Mouse (Mus musculus) forebrain, embryonic 16.5 days (tissue): ENCODE results near the gene Slc9a3r1. TPM values are rescaled to one million over a fixed set of nuclear protein-coding genes. Genes with fewer than 3 reads are reported as not detected.

Experiments used
- ATAC-seq: fragments of 200-750 bp; cut with Nextera tagmentation; 2 replicates; pipeline ENCODE4 v1.8.0; 2017; ENCODE audit warnings: mild to moderate bottlenecking, moderate library complexity
- H3K27ac ChIP-seq: fragments of 300-500 bp; sonication (generic); 2 replicates; pipeline ENCODE4 v1.5.1; 2014; ENCODE audit warnings: low read length, control low read depth
- H3K27me3 ChIP-seq: fragments of 300-500 bp; sonication (generic); replicated peaks from 2 replicates; pipeline ENCODE4 v1.6.1; 2014; ENCODE audit warnings: low read length; ENCODE audit not compliant: control insufficient read depth, insufficient read depth
- H3K36me3 ChIP-seq: fragments of 300-500 bp; sonication (generic); 2 replicates; pipeline ENCODE4 v1.6.1; 2014; ENCODE audit not compliant: control insufficient read depth, insufficient read depth
- H3K4me1 ChIP-seq: fragments of 300-500 bp; sonication (generic); replicated peaks from 2 replicates; pipeline ENCODE4 v1.6.1; 2014; ENCODE audit warnings: low read length; ENCODE audit not compliant: control insufficient read depth, insufficient read depth
- H3K4me2 ChIP-seq: fragments of 300-500 bp; sonication (generic); 2 replicates; pipeline ENCODE4 v1.6.1; 2014; ENCODE audit warnings: mild to moderate bottlenecking, low read length, control low read depth
- H3K4me3 ChIP-seq: fragments of 300-500 bp; sonication (generic); replicated peaks from 2 replicates; pipeline ENCODE4 v1.5.1; 2014; ENCODE audit warnings: mild to moderate bottlenecking, low read length, control low read depth
- H3K9ac ChIP-seq: fragments of 300-500 bp; sonication (generic); replicated peaks from 2 replicates; pipeline ENCODE4 v1.6.1; 2014; ENCODE audit warnings: low read depth, low read length, control low read depth
- H3K9me3 ChIP-seq: fragments of 300-500 bp; sonication (generic); 2 replicates; pipeline ENCODE4 v1.6.1; 2016; ENCODE audit warnings: low read length; ENCODE audit not compliant: control insufficient read depth
- WGBS: fragments of 180-500 bp; shearing (Covaris S2); extraction: QIAGEN DNeasy Blood & Tissue Kit; methylation state at CpG from one replicate; pipeline ENCODE4 v1.1.7; 2014; 5-methylcytosine and 5-hydroxymethylcytosine counted together
- polyA plus RNA-seq: library from polyadenylated mRNA; unstranded; fragments of >200 nt; fragmentation: Nextera tagmentation; extraction: Ambion mirVana; gene quantifications from 2 replicates; pipeline ENCODE4 v1.2.1, GENCODE M21; 2015

Slc9a3r1 gene
- polyA plus RNA-seq, 1 experiment from 2014 or later: 49.9 TPM

DNA sequence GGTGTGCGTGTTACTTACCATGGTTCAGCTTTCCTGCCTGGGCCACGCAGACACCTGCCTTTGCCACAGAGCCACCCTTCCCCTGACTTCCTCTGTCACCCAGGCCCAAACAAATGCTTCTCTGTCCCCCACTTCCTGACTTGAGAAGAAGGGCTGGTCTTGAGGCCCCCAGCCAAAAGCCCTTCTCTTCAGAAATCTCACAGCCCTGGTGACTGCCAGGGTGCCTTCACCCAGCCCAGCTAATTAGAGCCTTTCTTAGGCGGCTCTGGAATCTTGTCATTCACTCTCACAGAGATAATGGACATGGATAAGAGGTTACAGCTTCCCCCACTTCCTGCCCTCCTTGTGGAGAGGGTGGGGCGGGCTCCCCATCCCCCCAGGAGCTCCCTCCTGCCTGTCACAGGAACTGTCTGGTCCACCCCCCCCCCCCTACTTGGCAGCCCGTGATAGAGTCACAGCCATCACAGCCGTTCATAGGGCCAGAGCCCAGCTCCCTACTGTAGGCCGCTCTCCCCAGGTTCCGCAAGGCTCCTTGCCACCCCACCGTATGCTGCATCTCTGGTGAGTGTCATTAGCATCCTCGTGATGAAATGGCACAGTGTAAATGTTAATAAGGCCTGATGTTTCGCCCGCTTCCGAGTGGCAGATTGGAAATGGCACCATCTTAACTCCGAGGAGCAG lies 63.8 kb downstream of the Slc9a3r1 start:
- no peaks in the 10 kb centered on the region for H3K27me3 ChIP-seq
- H3K27ac ChIP-seq: peak overlapping the region; percentile 75
- peak; percentile 86 for ATAC-seq
- 10% methylated on average over 14 of the region's 14 CpGs for WGBS
- H3K36me3 ChIP-seq: no peaks in the 10 kb centered on the region
- H3K9me3 ChIP-seq: no peaks in the 10 kb centered on the region
- H3K4me3 ChIP-seq: no peak overlapping the region
- peaks cover 67% of the 10 kb centered on the region for H3K4me1 ChIP-seq
- no peak overlapping the region for H3K9ac ChIP-seq
- no peak overlapping the region for H3K4me2 ChIP-seq

DNA sequence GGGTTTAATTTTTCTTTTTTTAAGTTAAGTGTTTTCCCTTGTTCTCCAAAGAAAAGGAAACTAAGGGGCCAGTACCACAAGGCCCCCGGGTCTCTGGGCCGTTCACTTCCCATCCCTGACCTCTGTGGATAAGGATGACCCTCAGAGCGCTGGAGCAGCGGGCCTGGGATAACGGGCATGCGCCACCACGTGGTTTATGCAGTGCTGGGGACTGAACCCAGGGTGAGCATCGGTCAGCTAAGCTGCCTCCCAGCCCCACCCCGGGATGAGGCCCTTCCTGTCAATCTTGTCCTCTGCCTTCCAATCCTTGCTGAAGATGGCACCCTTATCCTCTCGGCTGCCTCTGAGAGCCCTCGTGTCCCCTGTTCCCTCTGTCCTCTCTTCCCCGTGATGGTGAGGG lies 64.5 kb downstream of the Slc9a3r1 start:
- no peaks in the 10 kb centered on the region for H3K9me3 ChIP-seq
- 27% methylated on average over 12 of the region's 12 CpGs for WGBS
- H3K4me1 ChIP-seq: peaks cover 67% of the 10 kb centered on the region
- H3K4me2 ChIP-seq: no peak overlapping the region
- no peaks in the 10 kb centered on the region for H3K27me3 ChIP-seq
- no peak for ATAC-seq
- no peaks in the 10 kb centered on the region for H3K36me3 ChIP-seq
- H3K27ac ChIP-seq: peak overlapping the region; percentile 48
- H3K4me3 ChIP-seq: no peak overlapping the region
- H3K9ac ChIP-seq: 0 out of 2 replicates have a peak overlapping the region, but pooled peaks have one; percentile 42

DNA sequence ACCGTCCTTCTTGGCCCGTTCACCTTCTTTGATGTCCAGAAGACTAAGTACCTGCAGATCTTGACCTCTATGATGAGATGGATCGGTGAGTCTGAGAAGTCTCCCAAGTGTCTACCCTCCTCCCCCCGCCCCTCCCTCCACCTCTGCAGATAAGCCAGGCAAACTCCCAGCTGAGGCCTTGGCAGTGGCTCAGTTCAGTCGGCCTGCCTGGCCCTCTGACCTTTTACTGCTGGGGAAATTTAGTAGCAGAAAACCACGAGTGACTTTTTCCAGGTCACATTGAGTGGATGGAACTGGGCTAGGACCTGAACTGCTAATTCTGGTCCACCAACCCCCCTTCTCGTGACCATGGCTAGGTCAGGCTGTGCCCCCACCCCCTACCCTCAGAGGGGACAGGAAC lies 65.3 kb downstream of the Slc9a3r1 start:
- Histone ChIP-seq H3K4me3 (no peak overlapping the region), H3K27me3 (no peaks in the 10 kb centered on the region), H3K9ac (no peak overlapping the region), H3K4me2 (no peak overlapping the region), H3K4me1 (peaks cover 64% of the 10 kb centered on the region), H3K9me3 (no peaks in the 10 kb centered on the region), H3K27ac (no peak overlapping the region), H3K36me3 (no peaks in the 10 kb centered on the region)
- ATAC-seq: no peak
- WGBS: 80% methylated on average over 7 of the region's 7 CpGs

DNA sequence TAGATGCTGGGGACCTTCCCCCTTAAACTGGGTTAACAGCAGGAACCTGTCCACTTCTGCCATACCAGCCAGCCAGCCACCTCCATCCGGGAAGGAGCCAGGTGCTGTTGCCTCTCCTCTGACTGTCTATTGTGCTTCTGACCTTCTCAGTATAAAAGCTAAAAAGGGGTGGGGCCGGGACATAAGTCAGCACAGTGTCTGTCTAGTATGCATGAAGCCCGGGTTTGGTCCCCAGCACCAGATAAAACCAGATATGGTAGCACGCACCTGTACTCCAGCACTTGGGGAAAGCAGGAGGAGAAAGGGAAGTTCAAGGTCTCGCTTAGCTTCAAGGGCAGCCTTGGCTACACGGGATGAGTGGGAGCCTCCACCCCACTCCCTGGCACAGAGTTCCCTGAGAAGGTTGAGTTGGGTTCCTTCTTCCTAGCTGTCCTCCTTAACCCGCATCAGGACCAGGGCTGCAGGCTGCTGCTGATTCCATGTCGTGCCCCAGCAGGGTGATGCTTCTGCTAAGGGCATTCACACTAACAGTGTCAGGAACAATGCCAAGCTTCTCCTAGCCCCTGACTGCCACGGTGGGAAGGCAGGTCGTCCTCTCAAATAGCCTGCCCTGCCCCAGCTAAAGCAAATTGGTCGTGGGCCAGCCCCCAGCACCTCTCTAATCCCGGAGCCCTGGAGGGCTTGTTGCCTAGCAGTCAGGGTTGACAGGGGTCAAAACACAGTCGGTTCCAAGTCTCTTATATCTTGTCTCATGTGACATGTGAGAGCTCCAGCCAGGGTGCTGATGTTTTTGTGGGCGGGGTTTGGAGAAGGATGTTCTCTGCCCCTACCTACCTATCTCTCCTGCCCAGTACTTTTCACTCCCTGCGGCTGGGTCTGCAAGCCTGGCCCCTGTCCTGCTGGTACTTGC lies 66.1 kb downstream of the Slc9a3r1 start:
- 49% methylated on average over 15 of the region's 15 CpGs for WGBS
- Histone ChIP-seq H3K36me3 (no peaks in the 10 kb centered on the region), H3K4me2 (no peak overlapping the region), H3K27ac (no peak overlapping the region), H3K4me3 (no peak overlapping the region), H3K27me3 (no peaks in the 10 kb centered on the region), H3K9me3 (no peaks in the 10 kb centered on the region), H3K4me1 (peaks cover 71% of the 10 kb centered on the region), H3K9ac (no peak overlapping the region)
- no peak for ATAC-seq

Other genes with a start within 250 kb of the Slc9a3r1 start
- 0.08 TPM in 1 of 2 replicates, not detected in the other for gene Cd300lb, start 229.0 kb upstream of the Slc9a3r1 start, polyA plus RNA-seq
- not detected in 2 replicates for gene Cd300c, start 194.2 kb upstream of the Slc9a3r1 start, polyA plus RNA-seq
- not detected in 2 replicates for gene Cd300ld, start 173.4 kb upstream of the Slc9a3r1 start, polyA plus RNA-seq
- 0.61 and 1.4 TPM in 2 replicates for gene Cd300c2, start 161.5 kb upstream of the Slc9a3r1 start, polyA plus RNA-seq
- gene Cd300ld2, start 147.1 kb upstream of the Slc9a3r1 start, polyA plus RNA-seq: not detected in 2 replicates
- gene Cd300ld4, start 136.3 kb upstream of the Slc9a3r1 start, polyA plus RNA-seq: not detected in 2 replicates
- not detected in 2 replicates for gene Cd300ld5, start 125.6 kb upstream of the Slc9a3r1 start, polyA plus RNA-seq
- gene Cd300ld3, start 114.9 kb upstream of the Slc9a3r1 start, polyA plus RNA-seq: not detected in 2 replicates
- not detected in 2 replicates for gene Cd300e, start 101.2 kb upstream of the Slc9a3r1 start, polyA plus RNA-seq
- gene Rab37, start 71.9 kb upstream of the Slc9a3r1 start, polyA plus RNA-seq: 0.85 and 1.1 TPM in 2 replicates
- gene Cd300lf, start 29.3 kb upstream of the Slc9a3r1 start, polyA plus RNA-seq: 0.27 TPM in 1 of 2 replicates, not detected in the other
- 11.0 and 11.2 TPM in 2 replicates for gene Tmem104, start 24.1 kb downstream of the Slc9a3r1 start, polyA plus RNA-seq
- gene Nat9, start 24.5 kb downstream of the Slc9a3r1 start, polyA plus RNA-seq: 20.6 and 24.2 TPM in 2 replicates
- gene Grin2c, start 103.9 kb downstream of the Slc9a3r1 start, polyA plus RNA-seq: 0.29 and 0.37 TPM in 2 replicates
- 23.2 and 26.9 TPM in 2 replicates for gene Fdxr, start 113.7 kb downstream of the Slc9a3r1 start, polyA plus RNA-seq
- 0.27 and 0.76 TPM in 2 replicates for gene Fads6, start 134.3 kb downstream of the Slc9a3r1 start, polyA plus RNA-seq
- gene Otop2, start 143.8 kb downstream of the Slc9a3r1 start, polyA plus RNA-seq: 0.24 TPM in 1 of 2 replicates, not detected in the other
- gene Ush1g, start 158.7 kb downstream of the Slc9a3r1 start, polyA plus RNA-seq: 0.10 TPM in 2 replicates
- gene Otop3, start 171.4 kb downstream of the Slc9a3r1 start, polyA plus RNA-seq: 0.37 TPM in 1 of 2 replicates, not detected in the other
- 46.6 and 58.2 TPM in 2 replicates for gene Hid1, start 204.4 kb downstream of the Slc9a3r1 start, polyA plus RNA-seq
- 16.8 and 18.3 TPM in 2 replicates for gene Cdr2l, start 218.6 kb downstream of the Slc9a3r1 start, polyA plus RNA-seq
- 158 and 176 TPM in 2 replicates for gene Mrpl58, start 240.4 kb downstream of the Slc9a3r1 start, polyA plus RNA-seq